Mouse (Mus musculus) intestine, postnatal 0 days (tissue): ENCODE measurements around the gene Kcnn3. TPM values are rescaled to one million over a fixed set of nuclear protein-coding genes. Genes with fewer than 3 reads are reported as not detected.

ENCODE experiments used
- ATAC-seq: fragments of 200-750 bp; cut with Nextera tagmentation; 2 replicates; pipeline ENCODE4 v1.8.0; 2017; ENCODE audit warnings: mild to moderate bottlenecking, moderate TSS enrichment, moderate library complexity
- H3K27ac ChIP-seq: fragments of 300-500 bp; sonication (generic); 2 replicates; pipeline ENCODE4 v1.5.1; 2014; ENCODE audit warnings: mild to moderate bottlenecking, low read depth, low read length, moderate library complexity
- H3K27me3 ChIP-seq: fragments of 300-500 bp; sonication (generic); replicated peaks from 2 replicates; pipeline ENCODE4 v1.6.1; 2014; ENCODE audit warnings: low read length, mixed read lengths; ENCODE audit not compliant: control insufficient read depth, insufficient read depth
- H3K36me3 ChIP-seq: fragments of 300-500 bp; sonication (generic); 2 replicates; pipeline ENCODE4 v1.6.1; 2014; ENCODE audit warnings: mild to moderate bottlenecking, moderate library complexity; ENCODE audit not compliant: control insufficient read depth, insufficient read depth
- H3K4me1 ChIP-seq: fragments of 300-500 bp; sonication (generic); replicated peaks from 2 replicates; pipeline ENCODE4 v1.6.1; 2014; ENCODE audit warnings: antibody characterized with exemption, low read length, mixed read lengths; ENCODE audit not compliant: control insufficient read depth, insufficient read depth
- H3K4me2 ChIP-seq: fragments of 300-500 bp; sonication (generic); replicated peaks from 2 replicates; pipeline ENCODE4 v1.6.1; 2014; ENCODE audit warnings: low read depth, mild to moderate bottlenecking, moderate library complexity
- H3K4me3 ChIP-seq: fragments of 300-500 bp; sonication (generic); 2 replicates; pipeline ENCODE4 v1.5.1; 2014; ENCODE audit warnings: low read depth, low read length
- H3K9ac ChIP-seq: fragments of 300-500 bp; sonication (generic); 2 replicates; pipeline ENCODE4 v1.6.1; 2014; ENCODE audit warnings: mild to moderate bottlenecking, low read depth, low read length
- H3K9me3 ChIP-seq: fragments of 300-500 bp; sonication (generic); 2 replicates; pipeline ENCODE4 v1.6.1; 2016; ENCODE audit warnings: mixed run types; ENCODE audit not compliant: control insufficient read depth
- CTCF ChIP-seq: sonication (generic); IDR thresholded peaks from 2 replicates; pipeline ENCODE4 v1.5.1; 2016; ENCODE audit warnings: low read depth, mild to moderate bottlenecking, control low read depth, antibody characterized with exemption, moderate library complexity
- WGBS: fragments of 180-500 bp; shearing (Covaris S2); extraction: QIAGEN DNeasy Blood & Tissue Kit; methylation state at CpG from one replicate; pipeline ENCODE4 v1.1.7; 2014; 5-methylcytosine and 5-hydroxymethylcytosine counted together
- polyA plus RNA-seq: library from polyadenylated mRNA; unstranded; fragments of >200 nt; fragmentation: Nextera tagmentation; extraction: Ambion mirVana; gene quantifications from 2 replicates; pipeline ENCODE4 v1.2.1, GENCODE M21; 2015

Kcnn3 gene
- polyA plus RNA-seq, 1 experiment from 2014 or later, result 4.6 TPM

DNA sequence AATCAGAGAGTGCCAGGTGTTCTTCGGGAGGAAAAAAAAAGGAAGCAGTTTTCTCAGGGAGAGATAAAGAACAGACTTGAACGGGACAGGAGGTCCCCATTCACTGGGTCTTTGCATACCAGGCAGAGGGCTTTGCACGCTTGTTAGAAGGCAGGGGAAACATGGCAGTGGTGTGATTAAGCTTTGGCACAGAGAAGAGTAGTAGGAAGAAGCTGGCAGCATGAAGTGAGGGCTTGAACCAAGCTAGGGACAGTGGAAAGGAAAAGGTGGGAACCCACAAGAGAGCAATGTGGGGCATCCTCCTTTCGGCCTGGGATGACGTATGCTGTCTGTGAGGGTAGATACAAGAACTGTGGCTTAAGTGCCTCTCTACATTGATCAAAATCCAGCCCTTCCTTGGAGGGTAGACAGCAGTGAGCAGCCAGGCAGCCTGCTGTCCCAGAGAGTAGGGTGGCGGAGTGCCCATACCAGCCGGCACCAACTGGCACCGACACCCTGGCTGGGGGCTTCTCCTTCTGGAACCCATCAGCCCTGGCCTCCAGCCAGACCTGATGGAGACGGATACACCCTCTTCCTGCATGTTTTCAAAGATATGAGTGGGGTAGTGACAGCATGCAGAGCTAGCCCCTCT, 19.9 kb downstream of the Kcnn3 start:
- Histone ChIP-seq H3K36me3 (no peaks in the 10 kb centered on the region), H3K4me2 (no peak overlapping the region), H3K9ac (no peak overlapping the region), H3K9me3 (no peaks in the 10 kb centered on the region), H3K27me3 (no peaks in the 10 kb centered on the region), H3K4me1 (no peaks in the 10 kb centered on the region), H3K4me3 (no peak overlapping the region), H3K27ac (no peak overlapping the region)
- WGBS, result 62% methylated on average over 9 of the region's 9 CpGs
- ATAC-seq, result no peak
- no peak for TF ChIP-seq CTCF

DNA sequence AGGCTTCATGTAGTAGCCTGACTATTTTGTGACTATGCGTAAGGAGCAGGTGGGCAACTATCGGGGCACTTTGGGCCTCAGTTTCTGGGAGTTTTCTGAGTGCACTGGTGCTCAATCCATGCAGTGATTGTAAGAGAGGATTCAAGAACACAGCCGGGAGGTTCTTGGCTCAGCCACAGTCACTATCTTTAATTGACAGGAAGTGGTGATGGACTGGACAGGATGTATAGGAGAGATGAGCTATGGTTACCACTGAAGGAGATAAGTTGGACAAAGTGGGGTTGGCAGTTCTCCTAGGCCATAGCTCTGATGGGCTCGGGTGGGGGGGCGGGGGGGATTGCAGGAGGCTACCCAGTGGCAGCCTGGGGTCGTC, 20.4 kb downstream of the Kcnn3 start:
- no peak for TF ChIP-seq CTCF
- no peak overlapping the region for H3K4me3 ChIP-seq
- H3K4me2 ChIP-seq, result no peak overlapping the region
- no peaks in the 10 kb centered on the region for H3K9me3 ChIP-seq
- H3K27me3 ChIP-seq, result no peaks in the 10 kb centered on the region
- ATAC-seq, result no peak
- H3K36me3 ChIP-seq, result no peaks in the 10 kb centered on the region
- H3K4me1 ChIP-seq, result no peaks in the 10 kb centered on the region
- no peak overlapping the region for H3K9ac ChIP-seq
- H3K27ac ChIP-seq, result no peak overlapping the region
- whole genome bisulfite sequencing, result 76% methylated on average over 6 of the region's 6 CpGs

DNA sequence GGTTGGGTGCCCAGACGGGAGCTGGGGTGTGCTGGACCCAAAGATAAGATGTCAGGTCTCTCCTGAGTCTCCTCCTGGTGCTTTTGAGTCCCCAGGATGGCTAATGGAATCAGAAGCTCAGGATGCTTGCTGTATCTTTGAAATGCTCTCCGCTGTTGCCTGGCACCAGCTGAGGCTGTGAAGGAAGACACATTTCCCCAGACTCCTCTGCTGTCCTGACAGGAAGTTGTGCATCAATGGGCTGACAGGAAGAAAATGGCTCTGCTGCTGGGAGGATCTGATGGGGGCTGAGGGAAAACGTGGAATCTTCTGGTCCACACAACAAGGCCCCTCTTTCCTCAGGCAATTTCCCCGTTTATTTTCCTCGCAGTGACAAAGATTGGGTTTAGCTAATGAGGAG, 27.0 kb downstream of the Kcnn3 start:
- H3K27me3 ChIP-seq, result no peaks in the 10 kb centered on the region
- H3K4me1 ChIP-seq, result no peaks in the 10 kb centered on the region
- no peak overlapping the region for H3K9ac ChIP-seq
- no peak for ATAC-seq
- no peak overlapping the region for H3K27ac ChIP-seq
- WGBS, result 32% methylated on average over 5 of the region's 5 CpGs
- no peak overlapping the region for H3K4me2 ChIP-seq
- no peaks in the 10 kb centered on the region for H3K9me3 ChIP-seq
- TF ChIP-seq CTCF, result no peak
- no peaks in the 10 kb centered on the region for H3K36me3 ChIP-seq
- no peak overlapping the region for H3K4me3 ChIP-seq

DNA sequence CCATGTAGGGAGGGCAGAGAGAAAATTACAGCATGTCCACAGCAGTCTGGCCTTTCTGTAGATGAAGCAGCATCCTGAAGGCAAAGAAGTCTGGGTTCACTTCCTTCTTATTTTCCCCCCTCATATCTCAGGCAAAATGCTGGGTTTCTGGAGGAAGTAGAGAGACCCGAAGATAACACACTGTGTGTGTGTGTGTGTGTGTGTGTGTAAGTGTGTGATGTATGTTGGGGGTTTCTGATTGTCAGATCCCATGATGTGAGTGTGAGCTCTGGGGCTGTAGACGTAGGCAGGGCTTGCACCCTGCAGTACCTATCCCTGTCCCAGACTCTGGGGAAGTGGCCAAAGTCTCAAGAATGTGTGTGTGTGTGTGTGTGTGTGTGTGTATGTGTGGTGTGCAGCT, 28.8 kb downstream of the Kcnn3 start:
- Histone ChIP-seq H3K36me3 (no peaks in the 10 kb centered on the region), H3K27me3 (no peaks in the 10 kb centered on the region), H3K27ac (no peak overlapping the region), H3K4me3 (no peak overlapping the region), H3K4me1 (no peaks in the 10 kb centered on the region), H3K4me2 (no peak overlapping the region), H3K9ac (no peak overlapping the region), H3K9me3 (no peaks in the 10 kb centered on the region)
- no peak for TF ChIP-seq CTCF
- ATAC-seq, result no peak
- WGBS, result 85% methylated on average over 2 of the region's 2 CpGs

DNA sequence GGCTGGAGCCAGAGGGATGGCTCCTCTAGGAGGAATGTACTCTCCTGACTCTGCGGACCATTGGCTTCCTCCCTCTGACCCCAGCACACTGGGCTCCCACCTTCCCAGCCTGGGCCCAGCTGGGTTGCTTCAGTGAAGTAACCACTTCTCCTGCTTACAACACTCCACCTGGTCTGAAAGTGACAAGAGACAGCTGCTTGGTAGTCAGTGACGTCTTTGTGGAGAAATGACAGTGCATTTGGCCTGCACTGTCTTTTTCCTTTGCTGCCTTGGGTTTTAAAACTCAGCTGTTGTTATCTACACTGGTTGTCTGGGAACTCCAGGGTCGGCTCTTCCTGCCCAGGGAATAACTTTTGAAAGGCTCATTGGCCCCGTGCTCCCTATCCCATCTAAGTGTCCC, 29.5 kb downstream of the Kcnn3 start:
- H3K4me3 ChIP-seq, result no peak overlapping the region
- TF ChIP-seq CTCF, result no peak
- no peak overlapping the region for H3K27ac ChIP-seq
- no peaks in the 10 kb centered on the region for H3K4me1 ChIP-seq
- no peak overlapping the region for H3K4me2 ChIP-seq
- no peak overlapping the region for H3K9ac ChIP-seq
- H3K36me3 ChIP-seq, result no peaks in the 10 kb centered on the region
- WGBS, result 33% methylated on average over 4 of the region's 4 CpGs
- H3K27me3 ChIP-seq, result no peaks in the 10 kb centered on the region
- no peak for ATAC-seq
- no peaks in the 10 kb centered on the region for H3K9me3 ChIP-seq

DNA sequence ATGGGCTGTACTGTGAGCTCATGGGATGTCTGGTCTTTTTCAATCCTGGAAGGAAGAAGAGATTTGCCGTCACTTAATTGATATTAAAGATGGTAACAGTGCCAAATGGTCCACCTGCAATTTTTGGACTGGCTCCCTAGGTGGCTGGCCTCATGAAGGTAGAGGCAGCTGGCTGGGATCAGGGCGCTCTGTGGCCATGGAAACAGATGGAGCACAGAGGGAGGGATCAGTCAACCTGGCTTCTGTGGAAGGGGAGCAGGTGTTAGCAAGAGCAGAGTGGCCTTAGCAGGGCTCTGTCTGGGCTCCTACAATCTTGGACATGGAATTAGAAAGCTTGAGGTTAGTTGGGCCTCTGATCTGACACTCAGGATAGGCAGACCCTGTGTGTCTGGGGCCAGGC, 31.9 kb downstream of the Kcnn3 start:
- no peak overlapping the region for H3K9ac ChIP-seq
- H3K36me3 ChIP-seq, result no peaks in the 10 kb centered on the region
- WGBS, result 85% methylated on average over 2 of the region's 2 CpGs
- H3K4me3 ChIP-seq, result no peak overlapping the region
- H3K9me3 ChIP-seq, result no peaks in the 10 kb centered on the region
- no peaks in the 10 kb centered on the region for H3K4me1 ChIP-seq
- H3K27me3 ChIP-seq, result no peaks in the 10 kb centered on the region
- no peak for TF ChIP-seq CTCF
- no peak overlapping the region for H3K4me2 ChIP-seq
- ATAC-seq, result no peak
- no peak overlapping the region for H3K27ac ChIP-seq

DNA sequence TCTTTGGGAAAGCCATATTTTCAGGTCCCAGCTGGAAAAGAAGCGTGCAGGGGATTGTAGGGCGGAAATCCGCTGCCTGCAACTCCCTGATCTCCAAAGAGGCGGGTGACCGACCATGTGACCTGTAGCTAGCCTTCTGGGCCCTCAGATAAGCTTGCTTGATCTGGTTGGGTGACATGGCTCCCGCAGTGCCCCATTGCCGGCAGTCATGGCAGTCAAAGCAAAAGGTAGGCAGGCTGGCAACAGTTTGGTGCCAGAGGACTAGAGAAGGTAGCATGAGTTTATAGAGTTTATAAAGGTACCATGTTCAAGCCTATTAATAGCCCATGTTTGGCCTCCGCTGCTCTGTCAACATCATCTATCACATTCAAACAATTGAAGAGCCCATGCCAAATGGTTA, 33.5 kb downstream of the Kcnn3 start:
- Histone ChIP-seq H3K27me3 (no peaks in the 10 kb centered on the region), H3K9me3 (no peaks in the 10 kb centered on the region), H3K36me3 (no peaks in the 10 kb centered on the region), H3K4me3 (no peak overlapping the region), H3K9ac (no peak overlapping the region), H3K4me1 (no peaks in the 10 kb centered on the region), H3K4me2 (no peak overlapping the region), H3K27ac (no peak overlapping the region)
- 86% methylated on average over 8 of the region's 8 CpGs for WGBS
- ATAC-seq, result no peak
- TF ChIP-seq CTCF, result no peak
